Mouse (Mus musculus): ENCODE measurements around the gene Cep350.

The Cep350 gene

GRCm38 (mm10) chr1:155994524-155994923 lies 21.5 kb upstream of the Cep350 start:
- TF ChIP-seq CTCF (conservative IDR thresholded peaks at IDR 0.05; ENCODE audit: low read length) (no peak), POU5F1 (IDR thresholded peaks at IDR 0.05; ENCODE audit: borderline replicate concordance, low read length) (no peak), NANOG (IDR thresholded peaks at IDR 0.05; ENCODE audit: borderline replicate concordance, low read length) (no peak)
- Histone ChIP-seq H3K4me3 (replicated peaks; ENCODE audit: low read length) (no peak overlapping the region), H3K36me3 (ENCODE audit: insufficient read depth, low read length) (no peaks in the 10 kb centered on the region), H3K27me3 (ENCODE audit: insufficient read depth, low read length) (no peaks in the 10 kb centered on the region), H3K4me1 (replicated peaks; ENCODE audit: low read depth, low read length) (no peaks in the 10 kb centered on the region), H3K9me3 (ENCODE audit: low read length) (no peaks in the 10 kb centered on the region)

DNA sequence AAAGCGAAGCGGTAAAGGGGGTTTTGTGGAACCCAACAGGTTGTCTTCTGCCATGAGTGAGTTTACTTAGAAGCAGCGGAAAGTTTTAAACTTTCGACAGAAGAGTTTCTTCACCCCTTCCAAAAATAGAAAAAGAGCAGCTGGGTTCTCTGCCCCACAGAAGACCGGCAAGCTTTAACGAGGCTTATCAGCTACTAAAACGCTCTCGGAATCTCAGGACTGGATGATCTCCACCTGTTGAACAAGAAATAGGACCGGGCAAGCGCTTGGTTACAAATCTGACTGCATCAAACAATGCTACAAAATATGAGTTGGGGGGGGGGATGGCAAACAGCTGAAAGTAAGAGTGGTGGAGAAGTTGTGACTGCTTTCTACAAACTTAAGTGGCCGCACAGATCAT lies 17.3 kb upstream of the Cep350 start:
- no peak for TF ChIP-seq CTCF (conservative IDR thresholded peaks at IDR 0.05; ENCODE audit: low read length)
- TF ChIP-seq NANOG (IDR thresholded peaks at IDR 0.05; ENCODE audit: borderline replicate concordance, low read length), result no peak
- H3K27me3 ChIP-seq (ENCODE audit: insufficient read depth, low read length), result no peaks in the 10 kb centered on the region
- H3K4me1 ChIP-seq (replicated peaks; ENCODE audit: low read depth, low read length), result no peaks in the 10 kb centered on the region
- no peaks in the 10 kb centered on the region for H3K9me3 ChIP-seq (ENCODE audit: low read length)
- no peak overlapping the region for H3K4me3 ChIP-seq (replicated peaks; ENCODE audit: low read length)
- no peaks in the 10 kb centered on the region for H3K36me3 ChIP-seq (ENCODE audit: insufficient read depth, low read length)

DNA sequence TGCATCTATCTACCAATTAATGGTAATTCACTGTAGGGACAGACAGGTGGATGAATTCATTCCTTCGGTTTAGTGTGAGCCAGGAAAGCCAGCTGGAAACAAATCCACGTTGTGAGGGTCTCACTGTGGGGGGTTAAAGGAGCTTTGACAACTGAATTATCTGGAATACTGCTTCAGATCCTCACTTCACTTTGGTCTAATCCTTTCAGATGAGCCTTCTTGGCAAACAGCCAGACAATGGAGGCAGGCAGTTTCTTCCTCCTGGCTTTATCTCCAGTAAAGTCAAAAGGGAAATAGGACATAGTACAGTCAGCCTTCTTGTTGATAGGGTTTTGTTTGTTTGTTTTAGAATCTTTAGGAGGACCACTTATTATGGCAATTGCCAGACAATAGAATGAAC lies 16.3 kb upstream of the Cep350 start:
- H3K36me3 ChIP-seq (ENCODE audit: insufficient read depth, low read length), result no peaks in the 10 kb centered on the region
- no peaks in the 10 kb centered on the region for H3K9me3 ChIP-seq (ENCODE audit: low read length)
- no peak overlapping the region for H3K4me3 ChIP-seq (replicated peaks; ENCODE audit: low read length)
- H3K4me1 ChIP-seq (replicated peaks; ENCODE audit: low read depth, low read length), result no peaks in the 10 kb centered on the region
- no peaks in the 10 kb centered on the region for H3K27me3 ChIP-seq (ENCODE audit: insufficient read depth, low read length)
- no peak for TF ChIP-seq NANOG (IDR thresholded peaks at IDR 0.05; ENCODE audit: borderline replicate concordance, low read length)
- no peak for TF ChIP-seq CTCF (conservative IDR thresholded peaks at IDR 0.05; ENCODE audit: low read length)
- no peak for TF ChIP-seq POU5F1 (IDR thresholded peaks at IDR 0.05; ENCODE audit: borderline replicate concordance, low read length)

- TF ChIP-seq POU5F1 (IDR thresholded peaks at IDR 0.05; ENCODE audit: borderline replicate concordance, low read length) (no peak), NANOG (IDR thresholded peaks at IDR 0.05; ENCODE audit: borderline replicate concordance, low read length) (no peak), CTCF (conservative IDR thresholded peaks at IDR 0.05; ENCODE audit: low read length) (no peak)
Measured at GRCm38 (mm10) chr1:155987625-155988024, 14.6 kb upstream of the Cep350 start.

GRCm38 (mm10) chr1:155974931-155975330 lies 1.9 kb upstream of the Cep350 start:
- peaks cover 17% of the 10 kb centered on the region for H3K4me1 ChIP-seq (replicated peaks; ENCODE audit: low read depth, low read length)
- no peak for TF ChIP-seq NANOG (IDR thresholded peaks at IDR 0.05; ENCODE audit: borderline replicate concordance, low read length)
- no peak for TF ChIP-seq POU5F1 (IDR thresholded peaks at IDR 0.05; ENCODE audit: borderline replicate concordance, low read length)
- no peak for TF ChIP-seq CTCF (conservative IDR thresholded peaks at IDR 0.05; ENCODE audit: low read length)
- H3K4me3 ChIP-seq (replicated peaks; ENCODE audit: low read length), result no peak overlapping the region
- no peaks in the 10 kb centered on the region for H3K27me3 ChIP-seq (ENCODE audit: insufficient read depth, low read length)
- H3K9me3 ChIP-seq (ENCODE audit: low read length), result no peaks in the 10 kb centered on the region
- H3K36me3 ChIP-seq (ENCODE audit: insufficient read depth, low read length), result no peaks in the 10 kb centered on the region

More at GRCm38 (mm10) chr1:155987625-155988024, 14.6 kb upstream of the Cep350 start:
- Histone ChIP-seq H3K36me3 (ENCODE audit: insufficient read depth, low read length) (no peaks in the 10 kb centered on the region), H3K9me3 (ENCODE audit: low read length) (no peaks in the 10 kb centered on the region), H3K4me3 (replicated peaks; ENCODE audit: low read length) (no peak overlapping the region), H3K27me3 (ENCODE audit: insufficient read depth, low read length) (no peaks in the 10 kb centered on the region), H3K4me1 (replicated peaks; ENCODE audit: low read depth, low read length) (peaks cover 5% of the 10 kb centered on the region; the same call in 1 of the 2 replicates)

DNA sequence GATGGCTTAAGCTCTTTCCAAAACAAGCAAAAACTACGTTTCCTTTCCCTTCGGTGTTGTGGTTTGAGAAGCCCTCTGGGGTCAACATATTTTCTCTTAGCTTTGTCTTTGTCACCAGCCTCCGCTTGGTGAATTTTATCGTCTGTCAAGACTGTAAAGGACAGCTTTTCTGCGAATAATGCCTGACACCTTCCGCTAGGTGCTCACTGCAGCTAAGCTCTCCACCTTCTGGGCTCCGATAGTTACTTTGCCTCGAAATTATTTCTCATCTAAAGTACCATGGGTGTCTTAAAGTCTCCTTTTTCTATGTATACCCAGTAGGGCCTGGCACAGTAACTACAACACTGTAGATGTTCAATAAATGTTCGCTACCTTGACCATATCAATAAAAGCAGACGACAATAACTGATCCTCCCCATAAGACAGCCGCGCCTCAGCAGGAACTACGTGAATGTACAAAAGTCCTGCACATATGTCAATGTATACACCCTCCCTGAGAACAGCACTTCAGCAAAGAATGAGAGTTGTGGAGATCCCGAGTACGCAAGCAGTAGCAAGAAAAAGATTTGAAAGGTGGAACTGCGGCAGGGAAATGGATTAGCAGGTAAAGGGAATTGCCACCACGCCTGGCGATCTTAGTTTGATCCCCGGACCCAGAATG lies 794 bp upstream of the Cep350 start:
- peaks cover 17% of the 10 kb centered on the region for H3K4me1 ChIP-seq (replicated peaks; ENCODE audit: low read depth, low read length)
- no peaks in the 10 kb centered on the region for H3K27me3 ChIP-seq (ENCODE audit: insufficient read depth, low read length)
- H3K4me3 ChIP-seq (replicated peaks; ENCODE audit: low read length), result peak overlapping the region; percentile 98

DNA sequence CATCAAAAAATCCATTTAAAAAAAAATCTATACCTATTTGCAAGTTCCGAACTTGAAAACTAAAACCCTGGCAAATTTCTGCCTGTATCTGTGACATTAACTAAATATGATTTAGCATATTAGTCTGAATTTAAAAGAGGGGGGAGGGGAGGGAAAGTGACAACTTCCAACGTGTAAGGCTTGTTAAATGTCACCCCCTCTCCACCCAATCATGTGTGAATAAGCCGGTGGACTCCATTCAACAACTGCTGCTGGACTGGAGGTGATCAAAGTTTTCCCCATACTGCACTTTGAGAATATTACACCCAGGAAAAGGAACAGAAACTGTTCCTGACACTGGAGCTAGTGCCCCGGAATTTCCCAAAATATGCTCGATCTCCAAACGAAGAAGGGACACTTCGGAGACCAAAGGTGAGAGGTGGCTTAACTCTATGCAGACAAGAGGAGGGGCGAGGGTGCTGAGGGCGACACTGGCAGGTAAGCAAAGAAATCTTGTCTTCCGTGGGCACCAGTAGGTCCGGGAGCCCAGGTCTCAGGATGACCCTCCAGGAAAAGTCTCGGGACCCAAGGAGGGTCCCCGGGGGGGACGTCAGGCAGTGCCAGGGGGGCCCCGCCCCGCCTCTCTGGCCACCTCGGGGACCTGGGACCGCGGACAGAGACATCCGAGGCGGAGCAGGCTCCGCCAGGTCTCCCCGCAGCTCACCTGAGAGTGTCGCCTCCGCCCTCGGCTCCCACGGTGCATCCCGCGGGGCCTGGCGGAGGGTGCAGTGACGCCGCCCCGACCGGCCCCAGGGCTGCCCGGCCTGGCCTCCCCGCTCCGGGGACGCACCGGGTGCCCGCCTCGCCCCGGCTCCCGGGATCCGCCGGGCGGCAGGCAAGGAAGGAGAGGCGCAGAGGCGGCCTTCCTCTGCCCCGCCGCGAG lies 648 bp downstream of the Cep350 start:
- Histone ChIP-seq H3K9me3 (ENCODE audit: low read length) (no peaks in the 10 kb centered on the region), H3K4me3 (replicated peaks; ENCODE audit: low read length) (peak overlapping the region; percentile 98), H3K4me1 (replicated peaks; ENCODE audit: low read depth, low read length) (peaks cover 17% of the 10 kb centered on the region), H3K36me3 (ENCODE audit: insufficient read depth, low read length) (no peaks in the 10 kb centered on the region), H3K27me3 (ENCODE audit: insufficient read depth, low read length) (no peaks in the 10 kb centered on the region)
- TF ChIP-seq NANOG (IDR thresholded peaks at IDR 0.05; ENCODE audit: borderline replicate concordance, low read length) (no peak), CTCF (conservative IDR thresholded peaks at IDR 0.05; ENCODE audit: low read length) (no peak), POU5F1 (IDR thresholded peaks at IDR 0.05; ENCODE audit: borderline replicate concordance, low read length) (no peak)

More for the DNA sequence above, 794 bp upstream of the Cep350 start:
- H3K9me3 ChIP-seq (ENCODE audit: low read length), result no peaks in the 10 kb centered on the region
- TF ChIP-seq POU5F1 (IDR thresholded peaks at IDR 0.05; ENCODE audit: borderline replicate concordance, low read length) (no peak), NANOG (IDR thresholded peaks at IDR 0.05; ENCODE audit: borderline replicate concordance, low read length) (no peak), CTCF (conservative IDR thresholded peaks at IDR 0.05; ENCODE audit: low read length) (no peak)
- no peaks in the 10 kb centered on the region for H3K36me3 ChIP-seq (ENCODE audit: insufficient read depth, low read length)

DNA sequence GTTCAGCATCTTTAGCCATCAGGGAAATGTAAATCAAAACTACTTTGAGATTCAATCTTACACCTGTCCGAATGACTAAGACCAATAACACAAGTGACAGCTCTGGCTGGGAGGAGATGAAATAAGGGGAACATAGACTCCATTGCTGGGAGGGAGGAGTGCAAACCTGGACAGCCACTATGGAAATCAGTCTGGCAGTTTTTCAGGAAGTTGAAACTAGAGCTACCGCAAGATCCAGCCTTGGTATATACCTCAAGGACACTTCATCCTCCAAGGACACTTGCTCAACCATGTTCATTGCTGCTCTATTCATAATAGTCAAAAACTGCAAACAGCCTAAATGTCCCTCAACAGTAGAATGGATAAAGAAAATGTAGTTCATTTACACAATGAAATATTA lies 23.9 kb downstream of the Cep350 start:
- no peaks in the 10 kb centered on the region for H3K9me3 ChIP-seq (ENCODE audit: low read length)
- TF ChIP-seq POU5F1 (IDR thresholded peaks at IDR 0.05; ENCODE audit: borderline replicate concordance, low read length), result no peak
- TF ChIP-seq CTCF (conservative IDR thresholded peaks at IDR 0.05; ENCODE audit: low read length), result no peak
- TF ChIP-seq NANOG (IDR thresholded peaks at IDR 0.05; ENCODE audit: borderline replicate concordance, low read length), result no peak
- peaks cover 23% of the 10 kb centered on the region for H3K36me3 ChIP-seq (ENCODE audit: insufficient read depth, low read length)
- H3K27me3 ChIP-seq (ENCODE audit: insufficient read depth, low read length), result no peaks in the 10 kb centered on the region
- H3K4me3 ChIP-seq (replicated peaks; ENCODE audit: low read length), result no peak overlapping the region
- no peaks in the 10 kb centered on the region for H3K4me1 ChIP-seq (replicated peaks; ENCODE audit: low read depth, low read length)
